Comparison of ENCODE assay signal across 15 mouse cellular contexts in genomic region chr17:50972142-50972541, GRCm38 (mm10).
DNase-seq lines count a peak whose midpoint lies in the region; ATAC-seq and TF ChIP-seq lines count a peak whose summit lies in the region.
"Had no signal": no experiment of that assay in that cellular context is flagged by ENCODE, and none has a peak within 500 bp of the region (broad histone marks: within the 10 kb centered on the region; RNA-seq: fewer than 3 reads in every experiment).

No protein-coding gene starts in this region.

- H3K9ac ChIP-seq in hindbrain, postnatal 0 days (replicated peaks; ENCODE audit: low read length): no peak overlapping the region
- no peak overlapping the region for H3K9ac ChIP-seq in midbrain, embryonic 14.5 days (replicated peaks; ENCODE audit: low read length)
- no peak overlapping the region for H3K9ac ChIP-seq in midbrain, embryonic 15.5 days

- no peaks in the 10 kb centered on the region for H3K36me3 ChIP-seq in hindbrain, postnatal 0 days (ENCODE audit: insufficient read depth, low read length)
- no peaks in the 10 kb centered on the region for H3K36me3 ChIP-seq in hindbrain, embryonic 10.5 days
- no peaks in the 10 kb centered on the region for H3K36me3 ChIP-seq in midbrain, embryonic 14.5 days (ENCODE audit: control insufficient read depth, insufficient read depth, low read length)
- no peaks in the 10 kb centered on the region for H3K36me3 ChIP-seq in midbrain, embryonic 15.5 days (replicated peaks)

- H3K9me3 ChIP-seq in hindbrain, postnatal 0 days (ENCODE audit: low read length): no peaks in the 10 kb centered on the region
- no peaks in the 10 kb centered on the region for H3K9me3 ChIP-seq in hindbrain, embryonic 10.5 days
- H3K9me3 ChIP-seq in midbrain, embryonic 14.5 days (ENCODE audit: control insufficient read depth, low read length): no peaks in the 10 kb centered on the region
- H3K9me3 ChIP-seq in midbrain, embryonic 15.5 days: no peaks in the 10 kb centered on the region

- DNase-seq in hindbrain, postnatal 0 days (ENCODE audit: low spot score): peak; percentile 20
- no peak for DNase-seq in hindbrain, embryonic 10.5 days (ENCODE audit: low spot score)
- peak; percentile 35 for DNase-seq in midbrain, embryonic 14.5 days
- peak; percentile 36 for DNase-seq in adipocyte (ENCODE audit: low spot score)
- DNase-seq in urinary bladder, postnatal 4 days (ENCODE audit: low spot score in 2 of 2): no peak
- DNase-seq in frontal cortex, postnatal 25 days (ENCODE audit: low spot score in 2 of 2): no peak
- DNase-seq: gastrocnemius, postnatal 25 days; heart, postnatal 4 days; layer of hippocampus, postnatal 36 days; lung, adult 18-20 months; right cerebral cortex, postnatal 14 days; thymus, postnatal 25 days had no signal

- 18% methylated on average over 1 of the region's 1 CpGs for WGBS in hindbrain, postnatal 0 days
- WGBS in hindbrain, embryonic 10.5 days: 21% methylated on average over 1 of the region's 1 CpGs
- 20% methylated on average over 1 of the region's 1 CpGs for WGBS in midbrain, embryonic 14.5 days
- WGBS in midbrain, embryonic 15.5 days: 27% methylated on average over 1 of the region's 1 CpGs

- H3K27ac ChIP-seq in hindbrain, postnatal 0 days: no peak overlapping the region
- no peak overlapping the region for H3K27ac ChIP-seq in hindbrain, embryonic 10.5 days
- no peak overlapping the region for H3K27ac ChIP-seq in midbrain, embryonic 14.5 days (replicated peaks; ENCODE audit: low read depth, low read length)
- H3K27ac ChIP-seq in midbrain, embryonic 15.5 days: no peak overlapping the region

- no peak overlapping the region for H3K4me2 ChIP-seq in hindbrain, postnatal 0 days (ENCODE audit: low read depth, low read length)
- no peak overlapping the region for H3K4me2 ChIP-seq in midbrain, embryonic 14.5 days (ENCODE audit: low read length)
- no peak overlapping the region for H3K4me2 ChIP-seq in midbrain, embryonic 15.5 days

- TF ChIP-seq CTCF in hindbrain, postnatal 0 days (IDR thresholded peaks at IDR 0.05; ENCODE audit: low read depth): peak; percentile 44

- no peak for ATAC-seq in hindbrain, postnatal 0 days
- ATAC-seq in midbrain, embryonic 14.5 days (ENCODE audit: low FRiP score, low TSS enrichment): no peak
- no peak for ATAC-seq in midbrain, embryonic 15.5 days (replicated peaks)
- peak; percentile 36; the same call in 1 of the 2 replicates for ATAC-seq in neutrophil, adult 5-6 weeks (ENCODE audit: extremely low read depth, insufficient number of reproducible peaks, low FRiP score, poor library complexity, severe bottlenecking)

- H3K4me3 ChIP-seq in hindbrain, postnatal 0 days (ENCODE audit: low read length): no peak overlapping the region
- H3K4me3 ChIP-seq in hindbrain, embryonic 10.5 days: no peak overlapping the region
- no peak overlapping the region for H3K4me3 ChIP-seq in midbrain, embryonic 14.5 days (replicated peaks; ENCODE audit: low read depth, low read length)
- no peak overlapping the region for H3K4me3 ChIP-seq in midbrain, embryonic 15.5 days
- H3K4me3 ChIP-seq: myocyte had no signal

- no peaks in the 10 kb centered on the region for H3K27me3 ChIP-seq in hindbrain, postnatal 0 days (ENCODE audit: insufficient read depth, low read length)
- H3K27me3 ChIP-seq in hindbrain, embryonic 10.5 days (ENCODE audit: insufficient read depth, poor library complexity, severe bottlenecking): no peaks in the 10 kb centered on the region
- H3K27me3 ChIP-seq in midbrain, embryonic 14.5 days (ENCODE audit: control insufficient read depth, insufficient read depth, low read length): no peaks in the 10 kb centered on the region
- no peaks in the 10 kb centered on the region for H3K27me3 ChIP-seq in midbrain, embryonic 15.5 days (replicated peaks)

- no peaks in the 10 kb centered on the region for H3K4me1 ChIP-seq in hindbrain, postnatal 0 days (ENCODE audit: insufficient read depth, low read length)
- H3K4me1 ChIP-seq in hindbrain, embryonic 10.5 days (replicated peaks): no peaks in the 10 kb centered on the region
- H3K4me1 ChIP-seq in midbrain, embryonic 14.5 days (ENCODE audit: control insufficient read depth, insufficient read depth, low read length): no peaks in the 10 kb centered on the region
- no peaks in the 10 kb centered on the region for H3K4me1 ChIP-seq in midbrain, embryonic 15.5 days

Comparison
In these comparisons a context has a peak if more than half of its experiments do, and no peak if none do; other contexts are left out.
1. DNase-seq: peak in hindbrain, postnatal 0 days (single experiment), midbrain, embryonic 14.5 days (single experiment) and adipocyte (single experiment); none in hindbrain, embryonic 10.5 days (single experiment), urinary bladder, postnatal 4 days (0 of 2) and frontal cortex, postnatal 25 days (0 of 2).